Mouse (Mus musculus) olfactory bulb, adult 2 months (tissue): ENCODE data around the gene Lrpprc.

ENCODE experiments used
- CTCF ChIP-seq: fragments of 200-500 bp; IDR thresholded peaks from 2 replicates; pipeline ENCODE4 v1.5.1; 2012; ENCODE audit warnings: low read depth, mild to moderate bottlenecking, low read length, moderate library complexity; ENCODE audit not compliant: insufficient read depth
- POLR2A ChIP-seq: fragments of 200-500 bp; IDR thresholded peaks from 2 replicates; pipeline ENCODE4 v1.6.1; 2012; ENCODE audit warnings: mild to moderate bottlenecking, low read depth, low read length, moderate library complexity; ENCODE audit not compliant: insufficient read depth

DNA sequence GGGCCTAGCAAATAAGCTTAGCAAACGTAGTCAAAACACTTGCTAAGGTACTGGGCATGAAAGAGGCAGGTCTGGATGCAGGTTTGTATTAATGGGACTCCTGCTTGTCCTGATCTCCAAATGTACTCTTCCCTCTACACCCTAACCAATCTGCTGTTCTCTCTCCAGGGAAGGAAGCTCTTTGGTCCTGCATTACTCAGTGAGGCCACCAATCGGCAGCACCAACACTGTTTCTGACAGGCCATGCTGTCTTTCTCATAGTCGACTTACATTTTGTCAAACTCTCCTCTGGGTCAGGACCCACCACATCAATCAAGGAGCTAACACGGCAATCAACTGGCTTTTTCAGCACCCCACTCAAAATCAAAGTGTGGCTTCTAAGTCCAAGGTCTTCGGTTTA, 5.4 kb downstream of the Lrpprc start:
- no peak for TF ChIP-seq CTCF
- TF ChIP-seq POLR2A: no peak
